Comparison of ENCODE assay signal across 9 mouse cellular contexts in the genomic region with DNA sequence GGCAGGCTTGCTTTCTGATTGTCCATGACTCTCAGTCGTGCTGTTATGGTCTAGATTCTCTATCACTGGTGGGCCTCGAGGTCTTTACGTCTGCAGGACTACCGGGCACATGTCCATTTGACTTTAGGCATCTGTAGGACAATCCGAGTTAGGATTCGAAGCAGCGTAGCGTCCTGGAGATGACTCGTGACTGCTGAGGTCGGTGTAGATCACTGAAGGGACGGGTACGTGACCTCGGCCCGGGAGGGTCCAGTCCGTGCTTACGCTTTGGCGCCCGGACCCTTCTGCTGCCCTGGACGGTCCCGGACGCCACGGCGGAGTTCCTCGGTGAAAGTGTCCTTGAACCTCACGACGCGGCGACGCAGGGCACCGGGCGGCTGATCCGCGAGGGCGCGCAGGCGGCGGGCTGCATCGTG. TPM values are rescaled to one million over a fixed set of nuclear protein-coding genes. Genes with fewer than 3 reads are reported as not detected.
A peak's percentile ranks its signal among the peaks of the same experiment; 100 is the strongest.
DNase-seq lines count a peak whose midpoint lies in the region; ATAC-seq and TF ChIP-seq lines count a peak whose summit lies in the region.
"Had no signal": no experiment of that assay in that cellular context is flagged by ENCODE, and none has a peak within 500 bp of the region (broad histone marks: within the 10 kb centered on the region; RNA-seq: fewer than 3 reads in every experiment).

No protein-coding gene starts in this region.

- H3K4me3 ChIP-seq in kidney, embryonic 14.5 days (ENCODE audit: low read length): peak overlapping the region; percentile 74
- peak overlapping the region; percentile 85 to 90 for H3K4me3 ChIP-seq in MEL (ENCODE audit: control insufficient read depth in 1 of 2, insufficient read depth in 1 of 2, low read depth in 2 of 2, low read length in 2 of 2)
- H3K4me3 ChIP-seq in erythroblast, embryonic 14.5 days (replicated peaks): peak overlapping the region; percentile 91
- peak overlapping the region; percentile 95 for H3K4me3 ChIP-seq in limb, embryonic 14.5 days (replicated peaks; ENCODE audit: low read length)
- peak overlapping the region; percentile 74 for H3K4me3 ChIP-seq in stomach, embryonic 16.5 days (replicated peaks; ENCODE audit: low read length)

- no peaks in the 10 kb centered on the region for H3K9me3 ChIP-seq in kidney, embryonic 14.5 days (ENCODE audit: control insufficient read depth, low read length)
- no peaks in the 10 kb centered on the region for H3K9me3 ChIP-seq in MEL (replicated peaks; ENCODE audit: insufficient read depth, low read length)
- no peaks in the 10 kb centered on the region for H3K9me3 ChIP-seq in erythroblast, embryonic 14.5 days (ENCODE audit: control insufficient read depth, low read length)
- H3K9me3 ChIP-seq in limb, embryonic 14.5 days (ENCODE audit: control insufficient read depth, low read length): no peaks in the 10 kb centered on the region
- H3K9me3 ChIP-seq in stomach, embryonic 16.5 days (replicated peaks; ENCODE audit: control insufficient read depth, low read length): no peaks in the 10 kb centered on the region

- no peak for TF ChIP-seq EP300 in MEL (IDR thresholded peaks at IDR 0.05; ENCODE audit: low read depth in 1 of 2, low read length in 2 of 2)

- peaks cover 16% of the 10 kb centered on the region for H3K4me1 ChIP-seq in kidney, embryonic 14.5 days (ENCODE audit: control insufficient read depth, insufficient read depth, low read length)
- peaks cover 4 to 9% of the 10 kb centered on the region in 2 experiments; a peak in 3 of 4 replicates for H3K4me1 ChIP-seq in MEL (ENCODE audit: control insufficient read depth in 1 of 2, insufficient read depth in 2 of 2, low read length in 2 of 2)
- H3K4me1 ChIP-seq in erythroblast, embryonic 14.5 days (ENCODE audit: control insufficient read depth): peaks cover 45% of the 10 kb centered on the region
- peaks cover 15% of the 10 kb centered on the region for H3K4me1 ChIP-seq in limb, embryonic 14.5 days (ENCODE audit: control insufficient read depth, insufficient read depth, low read length)
- H3K4me1 ChIP-seq in stomach, embryonic 16.5 days (ENCODE audit: control insufficient read depth, insufficient read depth, low read length): peaks cover 28% of the 10 kb centered on the region

- peak overlapping the region; percentile 94 for H3K9ac ChIP-seq in kidney, embryonic 14.5 days (ENCODE audit: low read depth, low read length)
- peak overlapping the region; percentile 90 for H3K9ac ChIP-seq in MEL (ENCODE audit: control insufficient read depth, low read depth, low read length, poor library complexity, severe bottlenecking)
- peak overlapping the region; percentile 92 for H3K9ac ChIP-seq in limb, embryonic 14.5 days (ENCODE audit: low read depth, low read length, severe bottlenecking)
- H3K9ac ChIP-seq in stomach, embryonic 16.5 days (ENCODE audit: low read length): peak overlapping the region; percentile 90

- DNase-seq in kidney, postnatal 25 days: no peak
- peak; percentile 58 for DNase-seq in MEL (ENCODE audit: low read depth, low spot score)
- DNase-seq in limb, embryonic 14.5 days (ENCODE audit: low spot score): no peak
- DNase-seq in adrenal gland, postnatal 10 days: no peak
- no peak for DNase-seq in spleen, postnatal 36 days (ENCODE audit: low spot score in 2 of 2)

- WGBS in kidney, embryonic 14.5 days: 1% methylated on average over 38 of the region's 38 CpGs
- under 1% methylated on average over 38 of the region's 38 CpGs for WGBS in limb, embryonic 14.5 days
- 0% methylated on average over 38 of the region's 38 CpGs for WGBS in stomach, embryonic 16.5 days

- peak overlapping the region; percentile 87 for H3K4me2 ChIP-seq in kidney, embryonic 14.5 days (replicated peaks; ENCODE audit: low read depth, low read length)
- peak overlapping the region; percentile 82 for H3K4me2 ChIP-seq in limb, embryonic 14.5 days (replicated peaks; ENCODE audit: low read depth, low read length, severe bottlenecking)
- H3K4me2 ChIP-seq in stomach, embryonic 16.5 days (ENCODE audit: low read depth, low read length): peak overlapping the region; percentile 76

- no peak for TF ChIP-seq POLR2A in MEL (IDR thresholded peaks at IDR 0.05; ENCODE audit: control insufficient read depth in 1 of 2, insufficient read depth in 1 of 2, low read depth in 1 of 2, low read length in 2 of 2, poor library complexity in 1 of 2)
- no peak for TF ChIP-seq POLR2A in limb, embryonic 14.5 days (IDR thresholded peaks at IDR 0.05; ENCODE audit: borderline replicate concordance, extremely low read depth, insufficient read depth, insufficient read length)

- ATAC-seq in kidney, embryonic 14.5 days (ENCODE audit: low FRiP score, low TSS enrichment): peak; percentile 76
- no peak; the same call in 1 of the 2 replicates for ATAC-seq in limb, embryonic 14.5 days (ENCODE audit: low FRiP score, low read depth)
- peak; percentile 68; the same call in 1 of the 2 replicates for ATAC-seq in stomach, embryonic 16.5 days (ENCODE audit: insufficient read depth, low FRiP score)

- no peak for TF ChIP-seq CTCF in MEL (IDR thresholded peaks at IDR 0.05 in 2 of 3, conservative IDR thresholded peaks at IDR 0.05 in 1 of 3; ENCODE audit: control insufficient read depth in 1 of 3, insufficient read depth in 1 of 3, low read depth in 2 of 3, low read length in 3 of 3, poor library complexity in 1 of 3, severe bottlenecking in 1 of 3)

- no peaks in the 10 kb centered on the region for H3K27me3 ChIP-seq in kidney, embryonic 14.5 days (ENCODE audit: control insufficient read depth, insufficient read depth, low read length)
- no peaks in the 10 kb centered on the region for H3K27me3 ChIP-seq in MEL (ENCODE audit: control insufficient read depth in 1 of 2, insufficient read depth in 2 of 2, low read length in 2 of 2)
- no peaks in the 10 kb centered on the region for H3K27me3 ChIP-seq in erythroblast, embryonic 14.5 days (ENCODE audit: control insufficient read depth)
- no peaks in the 10 kb centered on the region for H3K27me3 ChIP-seq in limb, embryonic 14.5 days (ENCODE audit: control insufficient read depth, insufficient read depth, low read length)
- H3K27me3 ChIP-seq in stomach, embryonic 16.5 days (ENCODE audit: control insufficient read depth, insufficient read depth, low read length): no peaks in the 10 kb centered on the region

- peaks cover 63% of the 10 kb centered on the region for H3K79me2 ChIP-seq in MEL (ENCODE audit: control insufficient read depth, insufficient read depth, low read length, poor library complexity)

- peaks cover 11% of the 10 kb centered on the region; the same call in 1 of the 2 replicates for H3K36me3 ChIP-seq in kidney, embryonic 14.5 days (ENCODE audit: control insufficient read depth, insufficient read depth, low read length)
- H3K36me3 ChIP-seq in MEL (ENCODE audit: control insufficient read depth in 1 of 2, insufficient read depth in 2 of 2, low read length in 2 of 2): peaks cover 2 to 13% of the 10 kb centered on the region in 2 experiments; a peak in 3 of 4 replicates
- peaks cover 34% of the 10 kb centered on the region for H3K36me3 ChIP-seq in erythroblast, embryonic 14.5 days (ENCODE audit: control insufficient read depth)
- H3K36me3 ChIP-seq in limb, embryonic 14.5 days (ENCODE audit: control insufficient read depth, insufficient read depth, low read length): peaks cover 17% of the 10 kb centered on the region
- H3K36me3 ChIP-seq in stomach, embryonic 16.5 days (ENCODE audit: control insufficient read depth, insufficient read depth, low read length): 0 out of 2 replicates have a peak, but pooled peaks cover 6% of the 10 kb centered on the region

- no peak for TF ChIP-seq RAD21 in MEL (IDR thresholded peaks at IDR 0.05; ENCODE audit: low read depth, low read length)

- H3K27ac ChIP-seq in kidney, embryonic 14.5 days (ENCODE audit: low read depth, low read length): peak overlapping the region; percentile 85
- H3K27ac ChIP-seq in MEL (ENCODE audit: control insufficient read depth, low read depth, low read length): peak overlapping the region; percentile 32
- peak overlapping the region; percentile 85 for H3K27ac ChIP-seq in limb, embryonic 14.5 days (replicated peaks; ENCODE audit: low read depth, low read length)
- peak overlapping the region; percentile 89 for H3K27ac ChIP-seq in stomach, embryonic 16.5 days (ENCODE audit: low read length)

RNA-seq across cellular contexts. Expression of a gene that starts 0.4 kb away (rescaled TPM):
- polyA plus RNA-seq in kidney, embryonic 14.5 days (2014; fragmentation: Nextera tagmentation; extraction: Ambion mirVana): 96.4 and 99.1 TPM in 2 replicates
- total RNA-seq in MEL (2012; rRNA removed): 41.9 and 44.4 TPM in 2 replicates
- 10 to 100 TPM in 1 of 2 experiments, not detected in 1; 56.2 TPM for polyA plus RNA-seq in MEL (2012; ENCODE audit: insufficient read depth in 1 of 2, insufficient read length in 2 of 2, low read depth in 1 of 2, low replicate concordance in 2 of 2, missing spikeins in 1 of 2)
- polyA plus RNA-seq in erythroblast, embryonic 14.5 days (2012): 5.5 and 5.9 TPM in 2 replicates
- 55.4 and 72.1 TPM in 2 replicates for polyA plus RNA-seq in limb, embryonic 14.5 days (2012; rRNA removed)
- polyA plus RNA-seq in limb, embryonic 14.5 days (2014; fragmentation: Nextera tagmentation; extraction: Ambion mirVana): 99.4 and 100 TPM in 2 replicates
- 81.6 and 84.9 TPM in 2 replicates for polyA plus RNA-seq in stomach, embryonic 16.5 days (2015; fragmentation: Nextera tagmentation; extraction: Ambion mirVana)
- 10 to 100 TPM; 55.0 to 58.8 TPM for total RNA-seq in adrenal gland, postnatal 10 days (2021)

RNA-seq across cellular contexts. Expression of a gene that starts 0.4 kb away (rescaled TPM):
- 117 and 123 TPM in 2 replicates for polyA plus RNA-seq in kidney, embryonic 14.5 days (2014; fragmentation: Nextera tagmentation; extraction: Ambion mirVana)
- total RNA-seq in MEL (2012; rRNA removed): 79.6 and 100 TPM in 2 replicates
- polyA plus RNA-seq in MEL (2012; ENCODE audit: insufficient read depth in 1 of 2, insufficient read length in 2 of 2, low read depth in 1 of 2, low replicate concordance in 2 of 2, missing spikeins in 1 of 2): 100 to 1,000 TPM in 1 of 2 experiments, not detected in 1; 222 TPM
- polyA plus RNA-seq in erythroblast, embryonic 14.5 days (2012): 5.8 and 7.7 TPM in 2 replicates
- 60.0 and 124 TPM in 2 replicates for polyA plus RNA-seq in limb, embryonic 14.5 days (2012; rRNA removed)
- polyA plus RNA-seq in limb, embryonic 14.5 days (2014; fragmentation: Nextera tagmentation; extraction: Ambion mirVana): 104 and 115 TPM in 2 replicates
- polyA plus RNA-seq in stomach, embryonic 16.5 days (2015; fragmentation: Nextera tagmentation; extraction: Ambion mirVana): 89.5 and 97.9 TPM in 2 replicates
- 10 to 100 TPM; 41.2 to 43.9 TPM for total RNA-seq in adrenal gland, postnatal 10 days (2021)

RNA-seq across cellular contexts. Expression of a gene that starts 14.3 kb away (rescaled TPM):
- 0.27 and 0.97 TPM in 2 replicates for polyA plus RNA-seq in kidney, embryonic 14.5 days (2014; fragmentation: Nextera tagmentation; extraction: Ambion mirVana)
- 0.23 and 0.26 TPM in 2 replicates for total RNA-seq in MEL (2012; rRNA removed)
- polyA plus RNA-seq in MEL (2012; ENCODE audit: insufficient read depth in 1 of 2, insufficient read length in 2 of 2, low read depth in 1 of 2, low replicate concordance in 2 of 2, missing spikeins in 1 of 2): under 1 TPM in 1 of 2 experiments, not detected in 1; 0.28 TPM
- 0.02 TPM in 1 of 2 replicates, not detected in the other for polyA plus RNA-seq in erythroblast, embryonic 14.5 days (2012)
- polyA plus RNA-seq in limb, embryonic 14.5 days (2012; rRNA removed): 0.20 and 0.35 TPM in 2 replicates
- 0.32 and 0.50 TPM in 2 replicates for polyA plus RNA-seq in limb, embryonic 14.5 days (2014; fragmentation: Nextera tagmentation; extraction: Ambion mirVana)
- 0.96 and 1.5 TPM in 2 replicates for polyA plus RNA-seq in stomach, embryonic 16.5 days (2015; fragmentation: Nextera tagmentation; extraction: Ambion mirVana)
- total RNA-seq in adrenal gland, postnatal 10 days (2021): 1 to 10 TPM in 1 of 2 experiments, under 1 TPM in 1; 0.48 to 1.6 TPM
- total RNA-seq: common myeloid progenitor, adult 5-6 weeks had no signal

RNA-seq across cellular contexts. Expression of a gene that starts 55.2 kb away (rescaled TPM):
- 10.2 and 11.6 TPM in 2 replicates for polyA plus RNA-seq in kidney, embryonic 14.5 days (2014; fragmentation: Nextera tagmentation; extraction: Ambion mirVana)
- 9.2 and 10.3 TPM in 2 replicates for total RNA-seq in MEL (2012; rRNA removed)
- polyA plus RNA-seq in MEL (2012; ENCODE audit: insufficient read depth in 1 of 2, insufficient read length in 2 of 2, low read depth in 1 of 2, low replicate concordance in 2 of 2, missing spikeins in 1 of 2): 10 to 100 TPM in 1 of 2 experiments, not detected in 1; 12.5 TPM
- polyA plus RNA-seq in erythroblast, embryonic 14.5 days (2012): 0.06 and 0.07 TPM in 2 replicates
- polyA plus RNA-seq in limb, embryonic 14.5 days (2012; rRNA removed): 17.2 and 18.6 TPM in 2 replicates
- 8.9 and 9.9 TPM in 2 replicates for polyA plus RNA-seq in limb, embryonic 14.5 days (2014; fragmentation: Nextera tagmentation; extraction: Ambion mirVana)
- polyA plus RNA-seq in stomach, embryonic 16.5 days (2015; fragmentation: Nextera tagmentation; extraction: Ambion mirVana): 13.2 TPM in 2 replicates
- 10 to 100 TPM; 22.0 to 22.8 TPM for total RNA-seq in adrenal gland, postnatal 10 days (2021)

Comparison
In these comparisons a context has a peak if more than half of its experiments do, and no peak if none do; other contexts are left out.
1. H3K27ac ChIP-seq: peak in every context shown above with its lines; median percentile 89 in stomach, embryonic 16.5 days; 85 in kidney, embryonic 14.5 days; 85 in limb, embryonic 14.5 days; 32 in MEL.